Mouse (Mus musculus): Measurements from ENCODE around the gene Myo1g. TPM values are rescaled to one million over a fixed set of nuclear protein-coding genes. Genes with fewer than 3 reads are reported as not detected.

The Myo1g gene
- polyA plus RNA-seq, 1 experiment from 2014 or later = 0.43 TPM

GRCm38 (mm10) chr11:6506516-6506915, 14.2 kb downstream of the Myo1g start:
- Histone ChIP-seq H3K4me1 (replicated peaks; ENCODE audit: control insufficient read depth, insufficient read depth, low read length) (no peaks in the 10 kb centered on the region), H3K4me3 (ENCODE audit: low read depth, low read length) (no peak overlapping the region), H3K27me3 (ENCODE audit: control insufficient read depth, insufficient read depth, low read length) (no peaks in the 10 kb centered on the region), H3K4me2 (replicated peaks; ENCODE audit: low read depth, low read length) (no peak overlapping the region), H3K9ac (ENCODE audit: low read depth, low read length) (no peak overlapping the region), H3K36me3 (ENCODE audit: control insufficient read depth, insufficient read depth, low read length) (no peaks in the 10 kb centered on the region), H3K9me3 (ENCODE audit: control insufficient read depth, low read length) (no peaks in the 10 kb centered on the region), H3K27ac (ENCODE audit: low read depth, low read length) (no peak overlapping the region)
- no peak for DNase-seq (ENCODE audit: low spot score)
- no peak for ATAC-seq (ENCODE audit: low FRiP score)
- 81% methylated on average over 9 of the region's 9 CpGs for WGBS

GRCm38 (mm10) chr11:6504689-6505088, 16.1 kb downstream of the Myo1g start:
- no peaks in the 10 kb centered on the region for H3K27me3 ChIP-seq (ENCODE audit: control insufficient read depth, insufficient read depth, low read length)
- H3K4me1 ChIP-seq (replicated peaks; ENCODE audit: control insufficient read depth, insufficient read depth, low read length) = no peaks in the 10 kb centered on the region
- 92% methylated on average over 6 of the region's 6 CpGs for WGBS
- no peaks in the 10 kb centered on the region for H3K36me3 ChIP-seq (ENCODE audit: control insufficient read depth, insufficient read depth, low read length)
- no peak overlapping the region for H3K4me3 ChIP-seq (ENCODE audit: low read depth, low read length)
- no peak overlapping the region for H3K4me2 ChIP-seq (replicated peaks; ENCODE audit: low read depth, low read length)
- H3K27ac ChIP-seq (ENCODE audit: low read depth, low read length) = no peak overlapping the region
- no peak for DNase-seq (ENCODE audit: low spot score)
- no peak for ATAC-seq (ENCODE audit: low FRiP score)
- H3K9ac ChIP-seq (ENCODE audit: low read depth, low read length) = no peak overlapping the region
- no peaks in the 10 kb centered on the region for H3K9me3 ChIP-seq (ENCODE audit: control insufficient read depth, low read length)

GRCm38 (mm10) chr11:6504226-6504625, 16.5 kb downstream of the Myo1g start:
- DNase-seq (ENCODE audit: low spot score) = no peak
- H3K4me1 ChIP-seq (replicated peaks; ENCODE audit: control insufficient read depth, insufficient read depth, low read length) = no peaks in the 10 kb centered on the region
- H3K9ac ChIP-seq (ENCODE audit: low read depth, low read length) = no peak overlapping the region
- H3K4me3 ChIP-seq (ENCODE audit: low read depth, low read length) = no peak overlapping the region
- WGBS = 79% methylated on average over 3 of the region's 3 CpGs
- H3K27me3 ChIP-seq (ENCODE audit: control insufficient read depth, insufficient read depth, low read length) = no peaks in the 10 kb centered on the region
- H3K36me3 ChIP-seq (ENCODE audit: control insufficient read depth, insufficient read depth, low read length) = no peaks in the 10 kb centered on the region
- H3K4me2 ChIP-seq (replicated peaks; ENCODE audit: low read depth, low read length) = no peak overlapping the region
- ATAC-seq (ENCODE audit: low FRiP score) = no peak
- no peak overlapping the region for H3K27ac ChIP-seq (ENCODE audit: low read depth, low read length)
- H3K9me3 ChIP-seq (ENCODE audit: control insufficient read depth, low read length) = no peaks in the 10 kb centered on the region

- DNase-seq (ENCODE audit: low spot score) = no peak
- no peak overlapping the region for H3K4me2 ChIP-seq (replicated peaks; ENCODE audit: low read depth, low read length)
- no peak overlapping the region for H3K27ac ChIP-seq (ENCODE audit: low read depth, low read length)
- H3K27me3 ChIP-seq (ENCODE audit: control insufficient read depth, insufficient read depth, low read length) = no peaks in the 10 kb centered on the region
- H3K9ac ChIP-seq (ENCODE audit: low read depth, low read length) = no peak overlapping the region
- H3K4me1 ChIP-seq (replicated peaks; ENCODE audit: control insufficient read depth, insufficient read depth, low read length) = no peaks in the 10 kb centered on the region
- H3K9me3 ChIP-seq (ENCODE audit: control insufficient read depth, low read length) = no peaks in the 10 kb centered on the region
- ATAC-seq (ENCODE audit: low FRiP score) = no peak
- no peaks in the 10 kb centered on the region for H3K36me3 ChIP-seq (ENCODE audit: control insufficient read depth, insufficient read depth, low read length)
- no peak overlapping the region for H3K4me3 ChIP-seq (ENCODE audit: low read depth, low read length)
- 94% methylated on average over 2 of the region's 2 CpGs for WGBS
Observed at GRCm38 (mm10) chr11:6502506-6502905, 18.3 kb downstream of the Myo1g start.

- Histone ChIP-seq H3K4me1 (replicated peaks; ENCODE audit: control insufficient read depth, insufficient read depth, low read length) (no peaks in the 10 kb centered on the region), H3K36me3 (ENCODE audit: control insufficient read depth, insufficient read depth, low read length) (no peaks in the 10 kb centered on the region), H3K27me3 (ENCODE audit: control insufficient read depth, insufficient read depth, low read length) (no peaks in the 10 kb centered on the region), H3K27ac (ENCODE audit: low read depth, low read length) (no peak overlapping the region), H3K4me3 (ENCODE audit: low read depth, low read length) (no peak overlapping the region), H3K4me2 (replicated peaks; ENCODE audit: low read depth, low read length) (no peak overlapping the region), H3K9ac (ENCODE audit: low read depth, low read length) (no peak overlapping the region), H3K9me3 (ENCODE audit: control insufficient read depth, low read length) (no peaks in the 10 kb centered on the region)
- WGBS = 87% methylated on average over 12 of the region's 12 CpGs
- ATAC-seq (ENCODE audit: low FRiP score) = no peak
- DNase-seq (ENCODE audit: low spot score) = no peak
Observed at GRCm38 (mm10) chr11:6497311-6497948, 23.3 kb downstream of the Myo1g start.

GRCm38 (mm10) chr11:6489691-6490503, 30.9 kb downstream of the Myo1g start:
- no peak for DNase-seq (ENCODE audit: low spot score)
- peak; percentile 57; the same call in 1 of the 2 replicates for ATAC-seq (ENCODE audit: low FRiP score)
- Histone ChIP-seq H3K36me3 (ENCODE audit: control insufficient read depth, insufficient read depth, low read length) (no peaks in the 10 kb centered on the region), H3K4me3 (ENCODE audit: low read depth, low read length) (no peak overlapping the region), H3K27me3 (ENCODE audit: control insufficient read depth, insufficient read depth, low read length) (no peaks in the 10 kb centered on the region), H3K27ac (ENCODE audit: low read depth, low read length) (no peak overlapping the region), H3K9me3 (ENCODE audit: control insufficient read depth, low read length) (no peaks in the 10 kb centered on the region), H3K4me1 (replicated peaks; ENCODE audit: control insufficient read depth, insufficient read depth, low read length) (no peaks in the 10 kb centered on the region), H3K4me2 (replicated peaks; ENCODE audit: low read depth, low read length) (no peak overlapping the region), H3K9ac (ENCODE audit: low read depth, low read length) (no peak overlapping the region)
- 58% methylated on average over 6 of the region's 6 CpGs for WGBS

GRCm38 (mm10) chr11:6489257-6489656, 31.5 kb downstream of the Myo1g start:
- Histone ChIP-seq H3K36me3 (ENCODE audit: control insufficient read depth, insufficient read depth, low read length) (no peaks in the 10 kb centered on the region), H3K9ac (ENCODE audit: low read depth, low read length) (no peak overlapping the region), H3K27me3 (ENCODE audit: control insufficient read depth, insufficient read depth, low read length) (no peaks in the 10 kb centered on the region), H3K4me2 (replicated peaks; ENCODE audit: low read depth, low read length) (no peak overlapping the region), H3K4me3 (ENCODE audit: low read depth, low read length) (no peak overlapping the region), H3K9me3 (ENCODE audit: control insufficient read depth, low read length) (no peaks in the 10 kb centered on the region), H3K4me1 (replicated peaks; ENCODE audit: control insufficient read depth, insufficient read depth, low read length) (no peaks in the 10 kb centered on the region), H3K27ac (ENCODE audit: low read depth, low read length) (no peak overlapping the region)
- WGBS = 78% methylated on average over 7 of the region's 7 CpGs
- DNase-seq (ENCODE audit: low spot score) (no peak), ATAC-seq (ENCODE audit: low FRiP score) (no peak)

GRCm38 (mm10) chr11:6488041-6488684, 32.6 kb downstream of the Myo1g start:
- Histone ChIP-seq H3K4me3 (ENCODE audit: low read depth, low read length) (no peak overlapping the region), H3K27ac (ENCODE audit: low read depth, low read length) (no peak overlapping the region), H3K4me1 (replicated peaks; ENCODE audit: control insufficient read depth, insufficient read depth, low read length) (no peaks in the 10 kb centered on the region), H3K27me3 (ENCODE audit: control insufficient read depth, insufficient read depth, low read length) (no peaks in the 10 kb centered on the region), H3K36me3 (ENCODE audit: control insufficient read depth, insufficient read depth, low read length) (no peaks in the 10 kb centered on the region), H3K4me2 (replicated peaks; ENCODE audit: low read depth, low read length) (no peak overlapping the region), H3K9ac (ENCODE audit: low read depth, low read length) (no peak overlapping the region), H3K9me3 (ENCODE audit: control insufficient read depth, low read length) (no peaks in the 10 kb centered on the region)
- WGBS = 96% methylated on average over 5 of the region's 5 CpGs
- DNase-seq (ENCODE audit: low spot score) = no peak
- ATAC-seq (ENCODE audit: low FRiP score) = no peak

All from hindbrain, embryonic 11.5 days (tissue).